Mouse (Mus musculus): Measurements from ENCODE around the gene Cdkn2aip.

The Cdkn2aip gene

GRCm38 (mm10) chr8:47693119-47693518 is 20.6 kb downstream of the Cdkn2aip start:
- DNase-seq, result peak; percentile 59 to 68

- no peak for DNase-seq
Observed at GRCm38 (mm10) chr8:47691831-47692230, 21.9 kb downstream of the Cdkn2aip start.

GRCm38 (mm10) chr8:47691303-47691702 is 22.4 kb downstream of the Cdkn2aip start:
- no peak for DNase-seq

- no peak for DNase-seq
Observed at GRCm38 (mm10) chr8:47690674-47691078, 23.1 kb downstream of the Cdkn2aip start.

- DNase-seq, result peak; percentile 51 to 54
Observed at GRCm38 (mm10) chr8:47689704-47690326, 23.9 kb downstream of the Cdkn2aip start.

GRCm38 (mm10) chr8:47684441-47684840 is 29.3 kb downstream of the Cdkn2aip start:
- DNase-seq, result no peak

- DNase-seq, result no peak
Observed at GRCm38 (mm10) chr8:47683994-47684393, 29.7 kb downstream of the Cdkn2aip start.

- DNase-seq, result no peak
Observed at GRCm38 (mm10) chr8:47680306-47680705, 33.4 kb downstream of the Cdkn2aip start.

GRCm38 (mm10) chr8:47679603-47680002 is 34.1 kb downstream of the Cdkn2aip start:
- DNase-seq, result no peak

GRCm38 (mm10) chr8:47676631-47677030 is 37.1 kb downstream of the Cdkn2aip start:
- DNase-seq, result no peak

- no peak for DNase-seq
Observed at GRCm38 (mm10) chr8:47676224-47676623, 37.5 kb downstream of the Cdkn2aip start.

- no peak for DNase-seq
Observed at GRCm38 (mm10) chr8:47675786-47676185, 37.9 kb downstream of the Cdkn2aip start.

GRCm38 (mm10) chr8:47674777-47675710 is 38.7 kb downstream of the Cdkn2aip start, which contains the start of gene Ing2:
Ing2 (minus strand) TSS chr8:47675556.
- peak; percentile 100 for DNase-seq

GRCm38 (mm10) chr8:47674140-47674776 is 39.5 kb downstream of the Cdkn2aip start:
- DNase-seq, result peak in 1 of 2 experiments; percentile 62

- DNase-seq, result peak; percentile 89 to 93
Observed at GRCm38 (mm10) chr8:47673317-47674139, 40.2 kb downstream of the Cdkn2aip start.

GRCm38 (mm10) chr8:47664231-47664785 is 49.4 kb downstream of the Cdkn2aip start:
- no peak for DNase-seq

GRCm38 (mm10) chr8:47663201-47663600 is 50.5 kb downstream of the Cdkn2aip start:
- no peak for DNase-seq

GRCm38 (mm10) chr8:47662716-47663115 is 51.0 kb downstream of the Cdkn2aip start:
- DNase-seq, result no peak

- no peak for DNase-seq
Observed at GRCm38 (mm10) chr8:47660394-47660793, 53.3 kb downstream of the Cdkn2aip start.

GRCm38 (mm10) chr8:47659463-47659862 is 54.3 kb downstream of the Cdkn2aip start:
- no peak for DNase-seq
